Mouse (Mus musculus): ENCODE data around the gene Gja5. TPM values are rescaled to one million over a fixed set of nuclear protein-coding genes. Genes with fewer than 3 reads are reported as not detected.
"Not testable (repeated sequence)": the region's sequence is repeated elsewhere in the genome, so short reads cannot be mapped to it uniquely, and the experiment has no call there.

Gene Gja5
- polyA plus RNA-seq, 1 experiment from 2014 or later, result 2.9 TPM

- WGBS, result 90% methylated on average over 7 of the region's 7 CpGs
- H3K9ac ChIP-seq (replicated peaks; ENCODE audit: low read depth, low read length); H3K4me3 ChIP-seq (replicated peaks; ENCODE audit: low read length); H3K36me3 ChIP-seq (ENCODE audit: control insufficient read depth, insufficient read depth); H3K4me1 ChIP-seq (replicated peaks; ENCODE audit: control insufficient read depth, insufficient read depth, low read length); ATAC-seq; H3K27ac ChIP-seq (ENCODE audit: low read length); H3K4me2 ChIP-seq (ENCODE audit: low read length); H3K9me3 ChIP-seq (ENCODE audit: control insufficient read depth, low read length); H3K27me3 ChIP-seq (replicated peaks; ENCODE audit: control insufficient read depth, insufficient read depth, low read length): not testable (repeated sequence)
Observed at GRCm38 (mm10) chr3:97091971-97092370, 187.5 kb downstream of the Gja5 start.

- H3K4me3 ChIP-seq (replicated peaks; ENCODE audit: low read length); H3K27me3 ChIP-seq (replicated peaks; ENCODE audit: control insufficient read depth, insufficient read depth, low read length); H3K9me3 ChIP-seq (ENCODE audit: control insufficient read depth, low read length); H3K4me2 ChIP-seq (ENCODE audit: low read length); H3K4me1 ChIP-seq (replicated peaks; ENCODE audit: control insufficient read depth, insufficient read depth, low read length); H3K27ac ChIP-seq (ENCODE audit: low read length); ATAC-seq; H3K9ac ChIP-seq (replicated peaks; ENCODE audit: low read depth, low read length); H3K36me3 ChIP-seq (ENCODE audit: control insufficient read depth, insufficient read depth): not testable (repeated sequence)
- WGBS, result 69% methylated on average over 3 of the region's 4 CpGs
Observed at GRCm38 (mm10) chr3:97096664-97097063, 192.2 kb downstream of the Gja5 start.

GRCm38 (mm10) chr3:97100784-97101641 lies 196.5 kb downstream of the Gja5 start:
- H3K27ac ChIP-seq (ENCODE audit: low read length), result no peak overlapping the region
- no peak overlapping the region for H3K4me3 ChIP-seq (replicated peaks; ENCODE audit: low read length)
- 48% methylated on average over 10 of the region's 10 CpGs for WGBS
- peak; percentile 83 for ATAC-seq
- no peak overlapping the region for H3K4me2 ChIP-seq (ENCODE audit: low read length)
- peaks cover 7% of the 10 kb centered on the region for H3K4me1 ChIP-seq (replicated peaks; ENCODE audit: control insufficient read depth, insufficient read depth, low read length)
- H3K9ac ChIP-seq (replicated peaks; ENCODE audit: low read depth, low read length), result no peak overlapping the region
- H3K36me3 ChIP-seq (ENCODE audit: control insufficient read depth, insufficient read depth), result no peaks in the 10 kb centered on the region
- H3K9me3 ChIP-seq (ENCODE audit: control insufficient read depth, low read length), result no peaks in the 10 kb centered on the region
- no peaks in the 10 kb centered on the region for H3K27me3 ChIP-seq (replicated peaks; ENCODE audit: control insufficient read depth, insufficient read depth, low read length)

- 80% methylated on average over 2 of the region's 5 CpGs for WGBS
- not testable (repeated sequence) for H3K36me3 ChIP-seq (ENCODE audit: control insufficient read depth, insufficient read depth); H3K27me3 ChIP-seq (replicated peaks; ENCODE audit: control insufficient read depth, insufficient read depth, low read length); H3K4me2 ChIP-seq (ENCODE audit: low read length); H3K9me3 ChIP-seq (ENCODE audit: control insufficient read depth, low read length); H3K4me3 ChIP-seq (replicated peaks; ENCODE audit: low read length); H3K9ac ChIP-seq (replicated peaks; ENCODE audit: low read depth, low read length); H3K4me1 ChIP-seq (replicated peaks; ENCODE audit: control insufficient read depth, insufficient read depth, low read length); H3K27ac ChIP-seq (ENCODE audit: low read length); ATAC-seq
Observed at GRCm38 (mm10) chr3:97103946-97104345, 199.5 kb downstream of the Gja5 start.

- no peak for ATAC-seq
- Histone ChIP-seq H3K27ac (ENCODE audit: low read length) (no peak overlapping the region), H3K9ac (replicated peaks; ENCODE audit: low read depth, low read length) (no peak overlapping the region), H3K4me2 (ENCODE audit: low read length) (no peak overlapping the region), H3K9me3 (ENCODE audit: control insufficient read depth, low read length) (no peaks in the 10 kb centered on the region), H3K4me3 (replicated peaks; ENCODE audit: low read length) (no peak overlapping the region), H3K36me3 (ENCODE audit: control insufficient read depth, insufficient read depth) (no peaks in the 10 kb centered on the region), H3K4me1 (replicated peaks; ENCODE audit: control insufficient read depth, insufficient read depth, low read length) (peaks cover 7% of the 10 kb centered on the region), H3K27me3 (replicated peaks; ENCODE audit: control insufficient read depth, insufficient read depth, low read length) (no peaks in the 10 kb centered on the region)
- WGBS, result 79% methylated on average over 1 of the region's 1 CpGs
Observed at GRCm38 (mm10) chr3:97104696-97105430, 200.4 kb downstream of the Gja5 start.

GRCm38 (mm10) chr3:97117511-97117910 lies 213.0 kb downstream of the Gja5 start:
- WGBS, result 91% methylated on average over 6 of the region's 6 CpGs
- H3K27ac ChIP-seq (ENCODE audit: low read length), result no peak overlapping the region
- H3K36me3 ChIP-seq (ENCODE audit: control insufficient read depth, insufficient read depth), result no peaks in the 10 kb centered on the region
- H3K9ac ChIP-seq (replicated peaks; ENCODE audit: low read depth, low read length), result no peak overlapping the region
- no peak for ATAC-seq
- H3K4me3 ChIP-seq (replicated peaks; ENCODE audit: low read length), result no peak overlapping the region
- H3K4me1 ChIP-seq (replicated peaks; ENCODE audit: control insufficient read depth, insufficient read depth, low read length), result no peaks in the 10 kb centered on the region
- no peak overlapping the region for H3K4me2 ChIP-seq (ENCODE audit: low read length)
- H3K27me3 ChIP-seq (replicated peaks; ENCODE audit: control insufficient read depth, insufficient read depth, low read length), result no peaks in the 10 kb centered on the region
- peaks cover 3% of the 10 kb centered on the region for H3K9me3 ChIP-seq (ENCODE audit: control insufficient read depth, low read length)

- WGBS, result 57% methylated on average over 12 of the region's 12 CpGs
- ATAC-seq, result no peak
- no peak overlapping the region for H3K4me2 ChIP-seq (ENCODE audit: low read length)
- H3K27ac ChIP-seq (ENCODE audit: low read length), result no peak overlapping the region
- no peaks in the 10 kb centered on the region for H3K36me3 ChIP-seq (ENCODE audit: control insufficient read depth, insufficient read depth)
- H3K4me1 ChIP-seq (replicated peaks; ENCODE audit: control insufficient read depth, insufficient read depth, low read length), result no peaks in the 10 kb centered on the region
- no peak overlapping the region for H3K9ac ChIP-seq (replicated peaks; ENCODE audit: low read depth, low read length)
- no peaks in the 10 kb centered on the region for H3K27me3 ChIP-seq (replicated peaks; ENCODE audit: control insufficient read depth, insufficient read depth, low read length)
- H3K9me3 ChIP-seq (ENCODE audit: control insufficient read depth, low read length), result peaks cover 3% of the 10 kb centered on the region
- H3K4me3 ChIP-seq (replicated peaks; ENCODE audit: low read length), result no peak overlapping the region
Observed at GRCm38 (mm10) chr3:97118313-97118712, 213.8 kb downstream of the Gja5 start.

GRCm38 (mm10) chr3:97124193-97124592 lies 219.7 kb downstream of the Gja5 start:
- H3K4me2 ChIP-seq (ENCODE audit: low read length), result no peak overlapping the region
- H3K9me3 ChIP-seq (ENCODE audit: control insufficient read depth, low read length), result no peaks in the 10 kb centered on the region
- no peaks in the 10 kb centered on the region for H3K27me3 ChIP-seq (replicated peaks; ENCODE audit: control insufficient read depth, insufficient read depth, low read length)
- no peak overlapping the region for H3K27ac ChIP-seq (ENCODE audit: low read length)
- WGBS, result 52% methylated on average over 7 of the region's 7 CpGs
- H3K9ac ChIP-seq (replicated peaks; ENCODE audit: low read depth, low read length), result no peak overlapping the region
- H3K36me3 ChIP-seq (ENCODE audit: control insufficient read depth, insufficient read depth), result no peaks in the 10 kb centered on the region
- no peak for ATAC-seq
- H3K4me1 ChIP-seq (replicated peaks; ENCODE audit: control insufficient read depth, insufficient read depth, low read length), result no peaks in the 10 kb centered on the region
- H3K4me3 ChIP-seq (replicated peaks; ENCODE audit: low read length), result no peak overlapping the region
